Mouse (Mus musculus) lung, adult 18-20 months (tissue): Measurements from ENCODE around the gene Pram1.
A peak's percentile ranks its signal among the peaks of the same experiment; 100 is the strongest.

Experiments
- DNase-seq, 2 experiments: peaks; one replicate each; pipeline ENCODE4 v3.0.0; 2022; ENCODE audit warnings: mixed read lengths in 2 of 2

The Pram1 gene

DNA sequence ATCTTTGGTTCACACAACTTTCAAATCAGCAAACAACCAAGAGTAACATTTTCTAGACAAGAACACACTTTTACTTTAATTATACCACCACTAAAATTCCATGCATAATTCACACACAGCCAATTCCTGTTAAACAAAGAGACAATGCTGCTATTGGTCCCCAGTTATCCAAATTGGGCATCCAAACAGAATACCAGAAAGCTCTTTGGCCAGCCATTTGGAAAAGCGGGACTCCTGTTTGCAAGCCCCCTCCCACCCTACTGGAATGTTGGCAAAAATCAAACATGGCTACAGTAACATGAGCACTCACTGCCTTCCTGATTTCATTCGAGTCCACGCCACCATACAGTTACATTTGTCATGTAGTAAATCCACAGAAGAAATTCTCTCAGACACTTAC, 31.8 kb downstream of the Pram1 start:
- DNase-seq, result no peak

DNA sequence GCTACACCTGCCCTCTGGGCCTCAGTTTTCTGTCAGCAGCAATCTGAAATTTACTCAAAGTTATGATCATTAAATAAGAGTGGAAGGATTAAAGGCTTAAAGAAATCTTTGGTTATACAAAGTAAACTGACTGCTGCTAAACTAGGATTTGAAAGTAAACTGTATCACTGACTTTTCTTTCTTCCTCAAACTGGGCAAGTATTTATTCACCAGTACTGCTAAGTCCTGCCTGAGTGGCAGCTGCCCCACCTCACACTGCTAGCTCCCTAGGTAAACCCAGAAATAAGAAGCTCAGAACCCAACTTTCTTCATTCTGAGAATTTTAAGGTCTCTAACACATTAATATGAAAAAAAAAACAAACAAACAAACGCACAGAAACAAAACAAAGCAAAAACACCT, 36.0 kb downstream of the Pram1 start:
- DNase-seq, result no peak

DNA sequence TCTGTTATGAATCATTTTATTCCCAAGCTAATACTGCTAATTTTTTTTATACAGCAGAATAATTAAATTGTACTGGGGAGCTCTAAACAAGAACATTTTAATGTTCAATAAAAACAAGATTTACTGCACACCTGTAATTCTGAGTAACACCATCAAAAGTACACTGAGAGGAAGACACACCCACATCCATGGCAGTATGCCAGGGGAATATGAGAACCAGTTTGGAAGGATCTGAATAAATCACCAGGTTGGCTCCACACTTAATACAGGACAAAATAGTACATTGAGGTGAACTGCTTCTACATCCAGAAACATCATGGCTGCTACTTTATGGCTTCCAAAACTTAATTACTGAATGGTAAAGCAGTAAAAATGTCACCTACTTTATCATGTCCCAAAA, 37.6 kb downstream of the Pram1 start:
- peak; percentile 31 to 69 for DNase-seq

DNA sequence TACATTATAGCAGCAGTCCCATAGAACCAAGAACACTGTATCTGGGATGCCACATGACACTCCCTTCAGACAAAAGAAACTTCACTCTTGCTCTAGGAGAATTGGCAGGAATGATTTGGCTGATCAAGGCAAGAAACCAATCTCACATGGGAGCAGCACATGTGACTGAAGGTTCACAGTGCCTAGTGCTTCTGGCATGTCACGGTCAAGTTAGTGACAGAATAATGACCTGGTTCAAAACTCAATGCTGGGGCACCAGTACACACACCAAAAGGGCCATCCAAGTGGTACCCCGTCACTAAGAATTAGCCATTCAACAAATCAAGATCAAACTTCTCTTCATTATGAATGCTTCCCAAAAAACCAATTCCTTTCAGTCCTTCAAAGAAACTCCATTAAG, 38.2 kb downstream of the Pram1 start:
- no peak for DNase-seq

DNA sequence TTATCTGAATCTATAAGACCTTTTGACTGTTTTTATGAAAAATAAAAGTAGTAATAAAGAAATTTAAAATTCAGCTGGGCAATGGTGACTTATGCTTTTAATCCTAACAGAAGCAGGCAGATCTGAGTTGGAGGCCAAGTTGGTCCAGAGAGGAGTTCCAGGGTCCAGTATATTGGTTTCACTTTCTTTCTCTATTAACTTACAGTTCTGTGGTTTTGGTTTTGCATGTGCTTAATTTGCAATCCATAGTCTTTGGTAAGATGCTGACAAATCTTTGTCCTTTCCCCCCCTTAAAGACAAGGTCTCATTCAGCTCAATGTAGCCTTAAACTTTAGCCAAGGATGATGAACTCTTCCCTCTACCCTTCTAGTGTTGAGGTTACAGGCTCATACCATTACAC, 40.9 kb downstream of the Pram1 start:
- DNase-seq, result no peak

DNA sequence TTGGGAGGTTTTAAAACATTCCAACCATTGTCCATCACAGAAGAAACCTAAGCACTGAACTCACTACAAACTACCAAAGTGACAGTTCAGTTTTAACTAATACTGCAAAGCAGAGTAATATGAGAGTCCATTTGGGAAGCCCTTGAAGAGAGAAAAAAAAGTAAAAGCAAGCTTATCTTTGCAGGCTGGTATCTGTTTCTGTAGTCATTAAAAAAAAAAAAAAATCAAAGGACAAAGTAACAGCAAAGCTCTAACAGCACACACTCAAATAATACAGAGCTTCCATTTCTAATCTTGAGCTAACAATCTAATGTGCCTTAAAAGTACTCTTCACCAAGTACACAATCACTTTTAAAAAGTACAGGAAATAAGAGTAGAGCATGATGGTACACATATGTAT, 43.9 kb downstream of the Pram1 start:
- no peak for DNase-seq

DNA sequence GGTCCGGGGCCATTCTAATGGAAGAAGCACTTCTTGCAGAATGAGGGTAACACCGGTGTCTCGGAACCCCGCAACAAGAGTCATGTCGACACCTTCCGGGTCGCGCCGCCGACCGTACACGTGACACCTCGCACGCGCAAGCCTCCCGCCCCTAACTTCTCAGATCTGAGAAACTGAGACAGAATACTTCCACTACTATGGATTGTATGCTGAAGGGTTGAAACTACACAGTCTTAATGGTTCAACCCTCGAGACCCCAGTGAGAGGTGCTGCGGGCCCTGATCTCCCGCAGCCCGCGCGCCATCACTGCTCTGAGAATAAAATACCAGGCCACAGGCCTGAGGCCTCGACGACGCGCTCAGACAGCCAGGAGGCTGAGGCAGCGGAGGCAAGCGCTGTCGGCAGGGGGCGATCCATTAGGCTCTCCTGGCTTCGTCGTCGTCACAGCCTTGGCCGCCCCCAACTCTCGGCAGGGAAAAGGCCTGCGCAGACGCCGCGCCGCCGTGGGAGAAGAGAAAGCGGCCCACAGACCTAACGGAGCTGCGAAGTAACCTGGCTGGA, 46.9 kb downstream of the Pram1 start:
- peak; percentile 69 to 70 for DNase-seq

DNA sequence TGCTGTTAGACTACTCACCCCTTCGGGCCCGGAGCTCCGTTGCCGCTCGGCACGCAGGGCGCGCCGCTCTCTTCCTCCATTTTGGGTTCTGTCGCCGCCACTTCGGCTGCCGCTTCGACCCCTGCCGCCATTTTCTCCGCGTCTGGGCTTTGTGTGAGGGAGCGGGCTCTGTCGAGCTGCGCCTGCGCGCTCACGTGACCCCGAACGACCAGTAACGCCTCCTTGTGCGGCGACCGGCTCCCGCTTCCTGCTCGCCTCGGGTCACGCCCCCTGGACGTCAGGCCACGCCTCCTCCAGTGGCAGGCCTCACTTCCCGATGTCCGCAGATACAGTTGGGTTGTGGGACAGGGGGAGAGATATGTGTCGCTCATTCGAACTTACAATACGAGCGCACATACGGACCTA, 47.4 kb downstream of the Pram1 start:
- DNase-seq, result peak; percentile 98 to 99

DNA sequence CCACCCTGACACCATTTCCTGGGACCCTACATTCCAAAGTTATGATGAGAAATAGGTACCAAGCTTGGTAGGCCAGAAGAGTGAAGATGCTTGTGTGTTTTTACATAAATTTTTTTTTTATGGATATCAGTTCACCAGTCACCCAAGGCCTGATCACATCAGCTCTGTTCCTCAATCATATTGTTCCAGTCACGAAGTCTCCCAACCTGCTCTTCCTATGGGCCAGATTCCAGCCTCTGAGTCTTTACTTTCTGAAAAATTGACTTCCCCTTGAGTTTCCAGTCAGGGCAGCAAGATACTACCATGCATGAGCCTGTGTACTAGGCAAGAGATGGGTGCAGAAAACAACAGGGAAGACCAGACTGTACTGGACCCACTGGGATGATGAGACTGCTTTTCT, 48.9 kb downstream of the Pram1 start, which contains the start of gene Hnrnpm:
TSS of gene Hnrnpm (minus strand) at position 101 of the 400 bp plus-strand sequence.
- no peak for DNase-seq
